Mouse (Mus musculus) kidney, adult 2 months (tissue): ENCODE measurements at regions not wholly inside any gene's neighbourhood (a gene's known extent, or its start where the extent isn't known, plus 50 kb on each side); places are given as distances from the start of the nearest gene placed in this dataset.

Experiments
- DNase-seq: peaks from one replicate; pipeline ENCODE4 v3.0.0; 2021
- H3K27ac ChIP-seq: fragments of 200-500 bp; 2 replicates; pipeline ENCODE4 v1.5.1; 2012; ENCODE audit warnings: low read depth, low read length, control low read depth, inconsistent platforms; ENCODE audit not compliant: insufficient read depth
- H3K27me3 ChIP-seq: fragments of 200-500 bp; replicated peaks from 2 replicates; pipeline ENCODE4 v1.6.1; 2012; ENCODE audit warnings: mild to moderate bottlenecking, moderate library complexity, low read length, inconsistent platforms; ENCODE audit not compliant: control insufficient read depth, insufficient read depth
- H3K36me3 ChIP-seq: fragments of 200-500 bp; 2 replicates; pipeline ENCODE4 v1.6.1; 2012; ENCODE audit warnings: mild to moderate bottlenecking, moderate library complexity, low read length, inconsistent platforms; ENCODE audit not compliant: control insufficient read depth, insufficient read depth
- H3K4me1 ChIP-seq: fragments of 200-500 bp; 2 replicates; pipeline ENCODE4 v1.6.1; 2011; ENCODE audit warnings: low read length; ENCODE audit not compliant: control insufficient read depth, insufficient read depth
- H3K4me3 ChIP-seq: fragments of 200-500 bp; 2 replicates; pipeline ENCODE4 v1.5.1; 2011; ENCODE audit warnings: mild to moderate bottlenecking, low read depth, low read length, control low read depth; ENCODE audit not compliant: insufficient read depth
- CTCF ChIP-seq: fragments of 200-500 bp; conservative IDR thresholded peaks from 2 replicates; pipeline ENCODE4 v1.5.1; 2011; ENCODE audit warnings: low read depth, mild to moderate bottlenecking, control low read depth, low read length, moderate library complexity, mixed read lengths; ENCODE audit not compliant: insufficient read depth, insufficient read length
- POLR2A ChIP-seq: fragments of 200-500 bp; IDR thresholded peaks from one replicate; pipeline ENCODE4 v1.6.1; 2011; ENCODE audit warnings: low read depth, low read length, control low read depth
- WGBS: fragments of 180-500 bp; shearing (Covaris S2); methylation state at CpG from one replicate; pipeline ENCODE4 v1.1.7; 2018; 5-methylcytosine and 5-hydroxymethylcytosine counted together

- TF ChIP-seq POLR2A (no peak), CTCF (no peak)
- Histone ChIP-seq H3K4me3 (no peak overlapping the region), H3K36me3 (no peaks in the 10 kb centered on the region), H3K27me3 (no peaks in the 10 kb centered on the region), H3K27ac (no peak overlapping the region), H3K4me1 (no peaks in the 10 kb centered on the region)
- DNase-seq: no peak
Observed at GRCm38 (mm10) chr13:107134125-107134524, 112.2 kb upstream of the Kif2a start.

- TF ChIP-seq CTCF (no peak), POLR2A (no peak)
- Histone ChIP-seq H3K4me3 (no peak overlapping the region), H3K27me3 (no peaks in the 10 kb centered on the region), H3K4me1 (no peaks in the 10 kb centered on the region), H3K36me3 (no peaks in the 10 kb centered on the region), H3K27ac (no peak overlapping the region)
- DNase-seq: no peak
- WGBS: 85% methylated on average over 7 of the region's 7 CpGs
Observed at GRCm38 (mm10) chr13:107126636-107127035, 104.7 kb upstream of the Kif2a start.

GRCm38 (mm10) chr13:107124130-107124668 lies 102.3 kb upstream of the Kif2a start:
- Histone ChIP-seq H3K4me3 (no peak overlapping the region), H3K36me3 (no peaks in the 10 kb centered on the region), H3K27ac (no peak overlapping the region), H3K4me1 (no peaks in the 10 kb centered on the region), H3K27me3 (no peaks in the 10 kb centered on the region)
- no peak for DNase-seq
- TF ChIP-seq POLR2A: no peak
- TF ChIP-seq CTCF: no peak
- WGBS: 55% methylated on average over 8 of the region's 8 CpGs

GRCm38 (mm10) chr13:107113949-107114690 lies 92.2 kb upstream of the Kif2a start:
- TF ChIP-seq POLR2A: no peak
- TF ChIP-seq CTCF: peak; percentile 84
- H3K4me3 ChIP-seq: no peak overlapping the region

GRCm38 (mm10) chr13:107108045-107108444 lies 86.1 kb upstream of the Kif2a start:
- DNase-seq: no peak
- no peak overlapping the region for H3K4me3 ChIP-seq
- no peaks in the 10 kb centered on the region for H3K27me3 ChIP-seq
- H3K27ac ChIP-seq: no peak overlapping the region
- TF ChIP-seq POLR2A: no peak
- no peak for TF ChIP-seq CTCF
- 83% methylated on average over 5 of the region's 5 CpGs for WGBS
- H3K4me1 ChIP-seq: no peaks in the 10 kb centered on the region
- no peaks in the 10 kb centered on the region for H3K36me3 ChIP-seq

More at GRCm38 (mm10) chr13:107113949-107114690, 92.2 kb upstream of the Kif2a start:
- Histone ChIP-seq H3K36me3 (no peaks in the 10 kb centered on the region), H3K27ac (no peak overlapping the region), H3K4me1 (no peaks in the 10 kb centered on the region), H3K27me3 (no peaks in the 10 kb centered on the region)
- 45% methylated on average over 22 of the region's 22 CpGs for WGBS
- peak; percentile 80 for DNase-seq

GRCm38 (mm10) chr13:107107572-107107971 lies 85.6 kb upstream of the Kif2a start:
- Histone ChIP-seq H3K27ac (no peak overlapping the region), H3K27me3 (no peaks in the 10 kb centered on the region), H3K36me3 (no peaks in the 10 kb centered on the region), H3K4me1 (no peaks in the 10 kb centered on the region), H3K4me3 (no peak overlapping the region)
- TF ChIP-seq CTCF: no peak
- TF ChIP-seq POLR2A: no peak
- WGBS: 63% methylated on average over 9 of the region's 9 CpGs
- no peak for DNase-seq

- H3K4me3 ChIP-seq: no peak overlapping the region
- WGBS: 77% methylated on average over 1 of the region's 1 CpGs
- DNase-seq: peak; percentile 52
- no peaks in the 10 kb centered on the region for H3K27me3 ChIP-seq
- peak; percentile 53 for TF ChIP-seq CTCF
- TF ChIP-seq POLR2A: no peak
- no peaks in the 10 kb centered on the region for H3K4me1 ChIP-seq
- H3K27ac ChIP-seq: no peak overlapping the region
- no peaks in the 10 kb centered on the region for H3K36me3 ChIP-seq
Observed at GRCm38 (mm10) chr13:107105510-107105909, 83.6 kb upstream of the Kif2a start.
